Mouse (Mus musculus) ES-Bruce4 (cell line): Measurements from ENCODE around the gene Spink2.

Source experiments
- CTCF ChIP-seq: IDR thresholded peaks from one replicate; pipeline ENCODE4 v1.8.1; 2011; ENCODE audit warnings: low read depth, low read length
- EP300 ChIP-seq: IDR thresholded peaks from 2 replicates; pipeline ENCODE4 v1.6.1; 2011; ENCODE audit warnings: low read depth, low read length; ENCODE audit not compliant: insufficient read depth
- POLR2A ChIP-seq: IDR thresholded peaks from one replicate; pipeline ENCODE4 v1.8.1; 2011; ENCODE audit warnings: low read length; ENCODE audit not compliant: insufficient read depth

- no peak for TF ChIP-seq EP300
- no peak for TF ChIP-seq CTCF
- TF ChIP-seq POLR2A, result no peak
These were observed 34.8 kb upstream of the Spink2 start for GRCm38 (mm10) chr5:77245787-77246671.
